Mouse (Mus musculus) midbrain, embryonic 15.5 days (tissue): ENCODE results near the gene Dst. TPM values are rescaled to one million over a fixed set of nuclear protein-coding genes. Genes with fewer than 3 reads are reported as not detected.

Experiments
- ATAC-seq: fragments of 200-750 bp; cut with Nextera tagmentation; replicated peaks from 2 replicates; pipeline ENCODE4 v1.8.0; 2017; ENCODE audit warnings: moderate TSS enrichment
- H3K27ac ChIP-seq: fragments of 300-500 bp; sonication (generic); 2 replicates; pipeline ENCODE4 v1.5.1; 2015; ENCODE audit warnings: mild to moderate bottlenecking, inconsistent platforms
- H3K27me3 ChIP-seq: fragments of 300-500 bp; sonication (generic); replicated peaks from 2 replicates; pipeline ENCODE4 v1.6.1; 2015; ENCODE audit warnings: inconsistent platforms
- H3K36me3 ChIP-seq: fragments of 300-500 bp; sonication (generic); replicated peaks from 2 replicates; pipeline ENCODE4 v1.6.1; 2015; ENCODE audit warnings: inconsistent platforms
- H3K4me1 ChIP-seq: fragments of 300-500 bp; sonication (generic); 2 replicates; pipeline ENCODE4 v1.6.1; 2015; ENCODE audit warnings: inconsistent platforms
- H3K4me2 ChIP-seq: fragments of 300-500 bp; sonication (generic); 2 replicates; pipeline ENCODE4 v1.6.1; 2015; ENCODE audit warnings: inconsistent platforms, mild to moderate bottlenecking, moderate library complexity
- H3K4me3 ChIP-seq: fragments of 300-500 bp; sonication (generic); 2 replicates; pipeline ENCODE4 v1.5.1; 2015; ENCODE audit warnings: mild to moderate bottlenecking, inconsistent platforms
- H3K9ac ChIP-seq: fragments of 300-500 bp; sonication (generic); 2 replicates; pipeline ENCODE4 v1.6.1; 2015; ENCODE audit warnings: mild to moderate bottlenecking, inconsistent platforms
- H3K9me3 ChIP-seq: fragments of 300-500 bp; sonication (generic); 2 replicates; pipeline ENCODE4 v1.6.1; 2016; ENCODE audit warnings: inconsistent platforms
- WGBS: fragments of 180-500 bp; shearing (Covaris S2); methylation state at CpG from one replicate; pipeline ENCODE4 v1.1.7; 2015; ENCODE audit warnings: mixed read lengths; 5-methylcytosine and 5-hydroxymethylcytosine counted together
- polyA plus RNA-seq: library from polyadenylated mRNA; unstranded; fragments of >200 nt; fragmentation: Nextera tagmentation; extraction: Ambion mirVana; gene quantifications from 2 replicates; pipeline ENCODE4 v1.2.1, GENCODE M21; 2015

Dst gene
- polyA plus RNA-seq, 1 experiment from 2014 or later: 43.0 TPM

DNA sequence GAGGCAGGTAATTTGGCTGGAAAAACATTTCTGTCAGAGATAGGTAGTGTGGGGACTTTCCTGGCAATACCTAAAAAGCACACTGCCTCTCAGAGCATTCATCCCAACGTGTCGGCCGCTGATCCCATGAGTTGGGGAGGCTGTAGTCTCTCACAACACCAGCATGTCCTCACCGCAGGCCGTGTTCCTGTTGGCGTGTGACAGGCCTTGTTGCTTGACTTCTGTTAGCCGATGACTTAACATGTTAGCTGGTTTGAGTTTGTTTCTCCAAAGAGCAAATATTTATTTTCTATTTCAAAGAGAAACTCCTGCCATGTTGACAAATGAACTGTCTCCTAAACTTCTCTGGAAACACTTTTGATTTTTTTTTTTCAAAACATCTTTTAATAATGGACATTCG, 344.2 kb downstream of the Dst start:
- no peak overlapping the region for H3K9ac ChIP-seq
- H3K36me3 ChIP-seq: peaks cover 35% of the 10 kb centered on the region
- no peaks in the 10 kb centered on the region for H3K9me3 ChIP-seq
- no peaks in the 10 kb centered on the region for H3K4me1 ChIP-seq
- no peaks in the 10 kb centered on the region for H3K27me3 ChIP-seq
- H3K27ac ChIP-seq: no peak overlapping the region
- WGBS: 93% methylated on average over 8 of the region's 8 CpGs
- no peak for ATAC-seq
- H3K4me2 ChIP-seq: no peak overlapping the region
- no peak overlapping the region for H3K4me3 ChIP-seq

GRCm38 (mm10) chr1:34253876-34254275, 345.9 kb downstream of the Dst start:
- H3K4me1 ChIP-seq: no peaks in the 10 kb centered on the region
- H3K4me3 ChIP-seq: no peak overlapping the region
- WGBS: 92% methylated on average over 7 of the region's 7 CpGs
- peaks cover 40% of the 10 kb centered on the region for H3K36me3 ChIP-seq
- H3K9ac ChIP-seq: no peak overlapping the region
- no peak overlapping the region for H3K27ac ChIP-seq
- no peak for ATAC-seq
- no peak overlapping the region for H3K4me2 ChIP-seq
- no peaks in the 10 kb centered on the region for H3K27me3 ChIP-seq
- H3K9me3 ChIP-seq: no peaks in the 10 kb centered on the region

DNA sequence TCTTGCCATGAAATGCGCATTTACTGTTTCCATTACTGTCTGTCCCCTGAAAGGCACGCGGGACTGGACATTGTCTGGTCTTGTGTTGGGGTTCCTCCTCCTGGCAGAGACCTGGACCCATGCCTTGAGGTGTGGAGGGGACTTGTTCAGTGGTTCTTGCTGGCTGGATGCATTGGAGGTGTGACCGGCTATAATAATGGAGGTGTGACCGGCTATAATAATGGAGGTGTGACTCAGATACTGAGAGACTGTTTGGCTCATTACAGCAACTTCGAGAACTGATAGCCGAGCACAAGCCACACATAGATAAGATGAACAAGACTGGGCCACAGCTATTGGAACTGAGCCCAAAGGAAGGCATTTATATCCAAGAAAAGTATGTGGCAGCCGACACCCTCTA, 351.9 kb downstream of the Dst start:
- H3K9me3 ChIP-seq: no peaks in the 10 kb centered on the region
- peaks cover 48% of the 10 kb centered on the region; the same call in 1 of the 2 replicates for H3K36me3 ChIP-seq
- no peak for ATAC-seq
- H3K4me2 ChIP-seq: no peak overlapping the region
- no peak overlapping the region for H3K9ac ChIP-seq
- no peak overlapping the region for H3K4me3 ChIP-seq
- no peaks in the 10 kb centered on the region for H3K4me1 ChIP-seq
- 94% methylated on average over 8 of the region's 8 CpGs for WGBS
- H3K27ac ChIP-seq: no peak overlapping the region
- H3K27me3 ChIP-seq: no peaks in the 10 kb centered on the region

- no peak for ATAC-seq
- 90% methylated on average over 12 of the region's 12 CpGs for WGBS
- Histone ChIP-seq H3K9ac (no peak overlapping the region), H3K9me3 (no peaks in the 10 kb centered on the region), H3K4me2 (no peak overlapping the region), H3K27me3 (no peaks in the 10 kb centered on the region), H3K36me3 (peaks cover 55% of the 10 kb centered on the region; the same call in 1 of the 2 replicates), H3K27ac (no peak overlapping the region), H3K4me3 (no peak overlapping the region), H3K4me1 (no peaks in the 10 kb centered on the region)
Observed at GRCm38 (mm10) chr1:34261011-34261410, 353.0 kb downstream of the Dst start.

DNA sequence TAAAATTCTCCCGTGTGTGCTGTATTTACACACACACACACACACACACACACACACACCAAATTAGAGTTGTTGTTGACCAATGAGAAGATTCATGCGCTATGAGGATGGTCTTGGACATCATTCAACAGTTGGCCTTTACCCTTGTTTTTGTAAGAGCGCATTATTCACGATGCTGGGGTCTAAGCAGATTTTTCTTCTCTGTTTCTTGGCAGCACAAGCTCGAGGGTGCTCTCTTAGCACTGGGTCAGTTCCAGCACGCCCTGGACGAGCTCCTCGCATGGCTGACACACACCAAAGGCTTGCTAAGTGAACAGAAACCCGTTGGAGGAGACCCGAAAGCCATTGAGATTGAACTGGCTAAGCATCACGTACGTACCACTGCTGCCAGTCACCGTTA, 360.5 kb downstream of the Dst start:
- Histone ChIP-seq H3K4me2 (no peak overlapping the region), H3K36me3 (peaks cover 68% of the 10 kb centered on the region), H3K9ac (no peak overlapping the region), H3K4me1 (no peaks in the 10 kb centered on the region), H3K4me3 (no peak overlapping the region), H3K9me3 (no peaks in the 10 kb centered on the region), H3K27me3 (no peaks in the 10 kb centered on the region), H3K27ac (no peak overlapping the region)
- no peak for ATAC-seq
- 86% methylated on average over 13 of the region's 13 CpGs for WGBS

- Histone ChIP-seq H3K4me3 (no peak overlapping the region), H3K27me3 (no peaks in the 10 kb centered on the region), H3K36me3 (peaks cover 59% of the 10 kb centered on the region), H3K9me3 (no peaks in the 10 kb centered on the region), H3K4me1 (no peaks in the 10 kb centered on the region), H3K9ac (no peak overlapping the region), H3K27ac (no peak overlapping the region), H3K4me2 (no peak overlapping the region)
- 90% methylated on average over 11 of the region's 11 CpGs for WGBS
- no peak for ATAC-seq
Observed at GRCm38 (mm10) chr1:34269578-34269977, 361.6 kb downstream of the Dst start.

GRCm38 (mm10) chr1:34273922-34274321, 365.9 kb downstream of the Dst start:
- H3K4me1 ChIP-seq: no peaks in the 10 kb centered on the region
- H3K4me3 ChIP-seq: no peak overlapping the region
- no peak overlapping the region for H3K9ac ChIP-seq
- H3K4me2 ChIP-seq: no peak overlapping the region
- no peak for ATAC-seq
- no peaks in the 10 kb centered on the region for H3K9me3 ChIP-seq
- no peak overlapping the region for H3K27ac ChIP-seq
- 94% methylated on average over 12 of the region's 12 CpGs for WGBS
- H3K36me3 ChIP-seq: peaks cover 59% of the 10 kb centered on the region
- no peaks in the 10 kb centered on the region for H3K27me3 ChIP-seq

DNA sequence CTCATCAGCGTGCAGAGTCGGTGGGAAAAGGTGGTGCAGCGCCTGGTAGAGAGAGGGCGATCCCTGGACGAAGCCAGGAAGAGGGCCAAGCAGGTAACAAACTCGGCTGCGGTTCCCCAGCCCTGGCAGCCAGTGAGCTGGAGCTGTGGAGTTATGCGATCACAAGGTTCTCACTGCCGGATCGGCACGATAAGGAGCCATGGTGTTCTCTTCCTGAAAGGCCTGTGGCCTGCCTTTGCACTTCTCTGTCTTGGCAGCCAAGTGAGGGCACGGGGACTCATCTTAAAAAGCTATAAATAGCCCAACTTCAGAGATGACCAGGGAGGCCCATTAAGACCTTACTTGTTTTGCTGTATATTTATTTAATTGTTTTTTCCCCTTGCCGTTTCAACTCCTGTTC, 367.8 kb downstream of the Dst start:
- Histone ChIP-seq H3K4me2 (no peak overlapping the region), H3K9ac (no peak overlapping the region), H3K27ac (no peak overlapping the region), H3K27me3 (no peaks in the 10 kb centered on the region), H3K9me3 (no peaks in the 10 kb centered on the region), H3K4me1 (no peaks in the 10 kb centered on the region), H3K36me3 (peaks cover 44% of the 10 kb centered on the region), H3K4me3 (no peak overlapping the region)
- 96% methylated on average over 13 of the region's 13 CpGs for WGBS
- ATAC-seq: no peak

DNA sequence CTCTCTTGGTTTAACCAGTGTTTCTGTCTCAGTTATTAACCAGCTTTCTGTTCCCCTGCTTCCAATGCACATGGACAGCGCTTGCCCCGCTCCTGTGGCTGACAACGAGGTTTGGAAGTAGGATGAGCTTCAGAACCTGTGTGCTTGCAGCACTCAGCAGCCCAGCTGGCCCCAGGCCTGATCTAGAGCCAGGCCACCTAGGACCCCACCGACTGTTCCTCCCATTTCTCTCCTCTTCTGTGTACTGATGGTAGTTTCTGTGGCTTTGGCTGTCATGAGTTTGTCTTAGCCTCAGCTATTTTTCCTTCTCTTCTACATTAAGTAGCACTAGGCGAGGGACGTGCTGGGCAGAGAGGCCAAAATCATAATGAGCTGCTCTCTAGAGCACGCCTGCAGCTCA, 368.7 kb downstream of the Dst start:
- ATAC-seq: no peak
- Histone ChIP-seq H3K36me3 (peaks cover 41% of the 10 kb centered on the region), H3K4me1 (no peaks in the 10 kb centered on the region), H3K27ac (no peak overlapping the region), H3K9me3 (no peaks in the 10 kb centered on the region), H3K27me3 (no peaks in the 10 kb centered on the region), H3K9ac (no peak overlapping the region), H3K4me3 (no peak overlapping the region), H3K4me2 (no peak overlapping the region)
- WGBS: 93% methylated on average over 7 of the region's 7 CpGs

DNA sequence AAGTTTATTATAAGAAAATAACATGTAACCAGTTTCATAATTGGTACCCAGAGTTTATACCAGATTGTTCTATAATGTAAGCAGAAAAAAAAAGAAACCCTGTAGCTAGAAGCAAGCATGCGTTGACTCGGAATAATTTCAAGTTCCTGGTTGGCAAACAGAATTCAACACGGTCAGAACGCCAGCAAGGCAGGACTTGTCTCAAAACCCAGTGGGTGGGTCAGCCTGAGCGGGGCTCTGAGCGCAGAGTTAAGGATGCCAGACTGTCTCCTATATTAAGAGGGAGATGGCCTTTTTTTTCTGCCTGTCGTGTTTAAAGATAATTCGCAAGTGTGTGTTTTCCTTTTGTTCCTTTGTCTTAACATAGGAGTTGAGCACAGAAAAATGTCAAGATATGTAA, 369.2 kb downstream of the Dst start:
- H3K4me2 ChIP-seq: no peak overlapping the region
- H3K36me3 ChIP-seq: peaks cover 41% of the 10 kb centered on the region
- H3K4me1 ChIP-seq: no peaks in the 10 kb centered on the region
- H3K4me3 ChIP-seq: no peak overlapping the region
- H3K9ac ChIP-seq: no peak overlapping the region
- no peaks in the 10 kb centered on the region for H3K9me3 ChIP-seq
- H3K27ac ChIP-seq: no peak overlapping the region
- H3K27me3 ChIP-seq: no peaks in the 10 kb centered on the region
- ATAC-seq: no peak
- WGBS: 80% methylated on average over 8 of the region's 8 CpGs

GRCm38 (mm10) chr1:34283502-34283901, 375.5 kb downstream of the Dst start:
- no peak for ATAC-seq
- WGBS: 62% methylated on average over 7 of the region's 7 CpGs
- H3K27ac ChIP-seq: no peak overlapping the region
- H3K9ac ChIP-seq: no peak overlapping the region
- H3K27me3 ChIP-seq: no peaks in the 10 kb centered on the region
- no peaks in the 10 kb centered on the region for H3K4me1 ChIP-seq
- peaks cover 33% of the 10 kb centered on the region for H3K36me3 ChIP-seq
- H3K4me3 ChIP-seq: no peak overlapping the region
- H3K9me3 ChIP-seq: no peaks in the 10 kb centered on the region
- no peak overlapping the region for H3K4me2 ChIP-seq

DNA sequence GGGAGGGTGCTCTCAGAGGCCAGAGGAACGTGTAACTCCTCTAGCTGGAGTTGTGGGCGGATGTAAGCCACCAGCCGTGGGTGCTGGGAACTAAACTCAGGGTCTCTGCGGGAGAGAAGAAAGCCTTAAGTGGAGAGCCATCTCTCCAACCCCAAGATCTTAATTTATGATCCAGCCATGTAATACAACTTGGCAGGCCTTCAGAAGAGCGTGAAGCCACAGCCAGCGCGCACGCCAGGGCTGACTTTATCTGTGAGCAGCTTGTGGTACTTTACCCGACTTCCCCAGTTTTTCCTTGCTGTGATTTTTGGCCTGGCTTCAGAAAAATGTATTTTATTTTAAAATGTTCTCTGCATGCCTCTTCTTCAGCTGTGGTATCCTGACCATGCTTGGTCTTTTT, 377.0 kb downstream of the Dst start:
- peaks cover 44% of the 10 kb centered on the region for H3K36me3 ChIP-seq
- no peak for ATAC-seq
- H3K4me1 ChIP-seq: no peaks in the 10 kb centered on the region
- no peak overlapping the region for H3K9ac ChIP-seq
- H3K27ac ChIP-seq: no peak overlapping the region
- no peaks in the 10 kb centered on the region for H3K9me3 ChIP-seq
- no peak overlapping the region for H3K4me2 ChIP-seq
- no peaks in the 10 kb centered on the region for H3K27me3 ChIP-seq
- no peak overlapping the region for H3K4me3 ChIP-seq
- WGBS: 83% methylated on average over 9 of the region's 9 CpGs

DNA sequence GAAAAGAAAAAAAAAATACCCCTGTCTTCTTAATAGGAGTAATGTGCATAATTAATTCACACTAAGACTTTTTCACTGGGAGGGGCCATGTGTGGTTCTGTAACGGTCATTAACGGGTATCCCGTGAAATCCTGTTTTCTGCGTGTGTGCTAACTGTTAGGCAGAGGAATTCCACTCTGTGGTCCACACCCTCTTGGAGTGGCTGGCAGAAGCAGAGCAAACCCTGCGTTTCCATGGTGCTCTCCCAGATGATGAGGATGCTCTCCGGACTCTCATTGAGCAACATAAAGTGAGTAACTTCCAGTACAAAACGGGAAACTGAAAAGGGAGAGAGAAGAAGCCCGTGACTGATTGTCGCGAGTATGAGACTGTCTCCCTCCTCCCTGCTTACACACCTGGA, 379.7 kb downstream of the Dst start:
- Histone ChIP-seq H3K36me3 (peaks cover 56% of the 10 kb centered on the region), H3K4me3 (no peak overlapping the region), H3K9me3 (no peaks in the 10 kb centered on the region), H3K27ac (no peak overlapping the region), H3K4me1 (no peaks in the 10 kb centered on the region), H3K4me2 (no peak overlapping the region), H3K9ac (no peak overlapping the region), H3K27me3 (no peaks in the 10 kb centered on the region)
- ATAC-seq: no peak
- WGBS: 82% methylated on average over 10 of the region's 10 CpGs

DNA sequence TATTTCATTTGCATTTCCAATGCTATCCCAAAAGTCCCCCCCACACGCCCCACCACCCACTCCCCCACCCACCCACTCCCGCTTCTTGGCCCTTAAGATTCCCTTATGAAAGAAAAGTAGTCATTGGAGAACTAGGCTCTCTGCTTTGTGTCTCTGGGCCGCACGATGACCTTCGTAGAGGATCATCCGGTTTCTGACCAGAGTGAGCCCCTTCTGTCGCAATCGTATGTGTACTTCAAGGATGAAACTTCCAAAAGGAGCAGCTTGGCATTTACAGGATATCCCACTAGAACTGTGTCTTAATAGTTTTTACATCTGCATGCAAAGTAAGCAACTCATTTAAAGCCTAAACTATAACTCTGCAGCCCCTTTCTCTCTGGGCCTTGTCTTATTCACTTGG, 380.2 kb downstream of the Dst start:
- H3K27me3 ChIP-seq: no peaks in the 10 kb centered on the region
- no peak overlapping the region for H3K4me2 ChIP-seq
- no peaks in the 10 kb centered on the region for H3K4me1 ChIP-seq
- H3K9me3 ChIP-seq: no peaks in the 10 kb centered on the region
- no peak for ATAC-seq
- H3K36me3 ChIP-seq: peaks cover 59% of the 10 kb centered on the region
- no peak overlapping the region for H3K9ac ChIP-seq
- no peak overlapping the region for H3K27ac ChIP-seq
- no peak overlapping the region for H3K4me3 ChIP-seq
- 97% methylated on average over 8 of the region's 8 CpGs for WGBS
